Mouse (Mus musculus) cerebellum, adult 9-10 months (tissue): ENCODE measurements around the gene Car11.

Experiments used
- DNase-seq: peaks from one replicate; pipeline ENCODE4 v3.0.0; 2022

Gene Car11

DNA sequence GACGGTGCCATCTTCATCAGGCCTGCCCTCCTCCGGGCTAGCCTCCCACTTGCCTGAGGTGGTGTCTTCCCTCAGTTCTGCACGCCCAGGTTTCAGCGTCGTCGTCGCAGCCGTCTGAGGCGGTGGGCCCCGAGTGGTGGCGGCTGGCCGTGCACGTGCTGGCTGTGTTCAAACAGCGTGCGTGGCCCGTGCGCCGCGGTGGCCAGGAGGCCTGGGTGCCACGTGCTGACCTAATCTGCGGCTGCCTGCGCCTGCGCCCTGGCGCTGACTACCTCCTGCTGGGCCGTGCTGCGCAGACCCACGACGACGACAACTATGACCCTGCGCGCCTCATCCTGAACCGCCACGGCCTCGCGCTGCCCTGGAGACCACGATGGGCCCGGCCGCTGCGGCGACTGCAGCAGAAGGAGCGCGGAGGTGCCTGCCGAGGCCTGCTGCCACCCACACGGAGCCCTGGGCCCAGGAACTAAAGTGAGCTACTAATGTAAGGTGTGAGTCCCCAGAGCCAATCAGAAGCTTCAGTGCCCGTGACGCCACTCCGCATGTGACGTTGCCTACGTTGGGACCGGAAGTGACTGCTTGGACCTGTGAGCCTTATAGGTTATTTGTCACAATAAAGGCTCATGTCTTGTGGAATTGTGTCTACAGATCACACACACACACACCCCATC lies 5.6 kb upstream of the Car11 start, which contains the start of gene Sec1:
TSS of gene Sec1 (minus strand) at position 482 of the 671 bp plus-strand sequence.
- no peak for DNase-seq

DNA sequence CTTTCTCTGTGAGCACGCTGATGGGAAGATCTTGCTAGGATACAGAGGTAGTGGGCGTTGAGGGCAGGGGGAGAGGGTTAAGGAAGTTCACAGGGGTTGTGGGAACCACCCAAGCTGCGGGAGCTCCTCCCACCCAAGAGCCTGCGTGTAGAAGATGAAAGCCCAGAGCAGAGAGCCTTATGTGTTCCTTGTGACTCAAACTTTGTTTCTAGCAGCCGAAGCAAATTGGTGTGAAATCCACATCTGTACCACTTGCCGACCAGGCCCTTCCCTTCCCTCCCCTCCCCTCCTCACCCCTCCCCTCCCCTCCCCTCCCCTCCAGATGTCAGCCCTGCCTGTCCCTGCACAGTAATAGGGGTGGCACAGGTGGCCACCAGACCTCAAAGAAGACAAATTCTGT lies 4.5 kb upstream of the Car11 start:
- no peak for DNase-seq

DNA sequence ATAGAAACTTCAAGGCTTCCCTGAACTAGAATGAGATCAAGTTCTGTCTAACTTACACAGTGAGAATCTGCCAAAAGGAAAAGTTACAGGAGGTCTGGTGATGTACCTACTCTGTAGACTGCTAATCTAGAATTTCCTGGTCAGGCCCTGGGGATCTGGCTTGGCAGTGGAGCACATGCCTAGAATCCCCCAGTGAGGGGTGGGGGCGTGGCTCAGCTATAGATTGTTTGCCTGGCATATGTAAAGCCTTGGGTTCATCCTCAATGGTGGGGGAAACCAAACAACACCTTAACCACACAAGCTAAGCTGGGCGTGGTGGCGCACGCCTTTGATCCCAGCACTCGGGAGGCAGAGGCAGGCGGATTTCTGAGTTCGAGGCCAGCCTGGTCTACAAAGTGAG lies 1.7 kb upstream of the Car11 start:
- peak; percentile 59 for DNase-seq

DNA sequence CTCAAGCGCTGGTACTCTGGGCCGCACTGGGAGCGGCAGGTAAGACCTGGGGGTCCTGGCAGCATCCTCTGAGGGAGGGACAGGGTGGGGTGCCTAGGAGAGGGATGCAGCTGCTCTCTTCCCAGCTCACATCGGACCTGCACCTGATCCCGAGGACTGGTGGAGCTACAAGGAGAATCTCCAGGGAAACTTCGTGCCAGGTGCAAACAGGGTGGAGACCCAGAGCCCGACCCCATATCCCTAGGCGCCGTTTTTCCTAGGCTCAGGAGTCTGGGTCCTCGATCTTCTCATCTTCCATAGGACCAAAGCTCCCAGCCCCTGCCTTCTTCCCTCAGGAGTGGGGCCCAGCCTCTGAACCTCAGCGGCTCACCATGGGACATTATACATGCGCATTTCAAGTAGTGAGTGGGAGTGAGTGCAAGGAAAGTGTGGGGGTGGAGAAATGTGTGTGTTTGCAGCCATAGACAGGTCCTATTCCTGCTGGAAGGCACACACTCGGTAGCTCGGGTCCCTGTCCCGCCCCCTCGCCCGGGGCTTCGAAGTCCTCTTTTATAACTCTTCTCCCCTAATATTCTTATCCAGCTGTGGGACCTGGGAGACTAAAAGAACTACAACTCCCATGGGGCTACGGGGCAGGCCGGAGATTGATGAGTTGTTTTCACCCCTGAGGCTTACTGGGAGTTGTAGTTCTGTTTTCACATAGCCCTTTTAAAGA lies 815 bp downstream of the Car11 start:
- peak; percentile 92 for DNase-seq

DNA sequence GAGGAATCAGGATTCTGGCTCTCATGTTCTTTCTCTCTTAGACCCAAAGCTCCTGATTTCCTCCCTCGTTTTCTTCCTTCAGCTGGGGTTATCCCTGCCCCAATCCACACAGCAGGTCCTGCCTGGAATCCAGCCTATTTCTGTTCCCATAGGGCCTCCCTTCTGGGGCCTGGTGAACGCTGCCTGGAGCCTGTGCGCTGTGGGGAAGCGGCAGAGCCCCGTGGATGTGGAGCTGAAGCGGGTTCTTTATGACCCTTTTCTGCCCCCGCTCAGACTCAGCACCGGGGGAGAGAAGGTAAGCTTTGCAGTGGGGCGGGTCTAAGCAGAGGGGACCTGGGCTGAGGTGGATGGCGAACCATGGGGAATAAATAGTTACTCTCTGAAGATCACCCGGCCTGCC lies 1.4 kb downstream of the Car11 start:
- DNase-seq, result no peak

- peak; percentile 68 for DNase-seq
Measured at GRCm38 (mm10) chr7:45701607-45702006, 2.0 kb downstream of the Car11 start.

GRCm38 (mm10) chr7:45702316-45702715 lies 2.7 kb downstream of the Car11 start:
- peak; percentile 70 for DNase-seq

DNA sequence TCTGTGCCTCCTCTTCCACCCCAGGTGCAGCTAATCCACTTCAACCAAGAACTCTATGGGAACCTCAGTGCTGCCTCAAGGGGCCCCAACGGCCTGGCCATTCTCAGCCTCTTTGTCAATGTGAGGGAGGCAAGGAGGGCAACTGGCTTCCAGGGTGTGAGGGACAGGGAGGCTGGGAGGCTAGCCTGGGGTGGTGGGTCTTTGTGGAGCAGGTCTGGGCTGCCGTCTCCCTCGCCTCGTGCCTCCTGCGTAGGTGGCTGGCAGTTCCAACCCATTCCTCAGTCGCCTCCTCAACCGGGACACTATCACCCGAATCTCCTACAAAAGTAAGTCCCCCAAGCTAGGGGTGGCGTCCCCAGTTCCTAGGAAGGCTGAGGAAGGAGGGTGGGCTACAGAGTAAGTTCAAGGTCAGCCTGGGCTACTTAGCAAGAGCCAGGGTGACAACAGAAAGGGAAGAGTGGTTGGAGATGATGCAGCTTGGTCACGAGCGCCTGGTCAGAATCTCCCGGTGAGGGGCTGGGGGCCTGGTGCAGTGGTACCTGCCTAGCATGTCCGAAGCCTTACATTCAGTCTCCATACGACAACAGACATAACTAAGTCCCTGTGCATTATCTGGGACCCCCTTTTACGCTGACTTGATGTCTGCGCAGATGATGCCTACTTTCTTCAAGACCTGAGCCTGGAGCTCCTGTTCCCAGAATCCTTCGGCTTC lies 3.3 kb downstream of the Car11 start:
- peak; percentile 73 for DNase-seq

GRCm38 (mm10) chr7:45703521-45704033 lies 3.9 kb downstream of the Car11 start:
- DNase-seq, result no peak

DNA sequence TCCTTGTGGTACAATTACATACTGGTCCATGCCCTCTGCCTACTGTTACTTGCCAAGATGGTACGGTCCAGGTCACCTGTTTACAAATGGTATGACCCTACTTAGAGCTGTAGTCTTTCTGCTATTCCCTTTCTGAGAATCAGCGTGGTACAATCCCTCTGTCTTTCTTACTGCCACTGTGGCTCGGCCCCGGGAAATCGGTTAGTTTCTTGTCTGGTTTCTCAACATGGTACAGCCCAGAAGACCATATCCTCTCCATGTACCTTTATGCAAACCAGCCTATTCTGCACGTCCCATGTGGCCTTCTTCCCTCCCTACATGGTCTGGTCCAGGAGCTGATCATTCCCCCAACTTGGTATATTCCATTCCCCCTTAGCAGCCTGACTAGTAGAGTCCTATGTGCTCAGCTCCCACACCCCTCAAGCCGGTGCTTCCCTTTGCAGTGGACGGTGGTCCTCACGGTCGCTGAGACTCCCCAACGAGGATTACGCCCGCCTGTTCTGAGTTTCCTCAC lies 4.5 kb downstream of the Car11 start:
- peak; percentile 96 for DNase-seq

GRCm38 (mm10) chr7:45704730-45705442 lies 5.2 kb downstream of the Car11 start, which contains the start of gene Dbp:
Gene Dbp, plus strand, starts transcription at chr7:45705088.
- DNase-seq, result peak; percentile 100

DNA sequence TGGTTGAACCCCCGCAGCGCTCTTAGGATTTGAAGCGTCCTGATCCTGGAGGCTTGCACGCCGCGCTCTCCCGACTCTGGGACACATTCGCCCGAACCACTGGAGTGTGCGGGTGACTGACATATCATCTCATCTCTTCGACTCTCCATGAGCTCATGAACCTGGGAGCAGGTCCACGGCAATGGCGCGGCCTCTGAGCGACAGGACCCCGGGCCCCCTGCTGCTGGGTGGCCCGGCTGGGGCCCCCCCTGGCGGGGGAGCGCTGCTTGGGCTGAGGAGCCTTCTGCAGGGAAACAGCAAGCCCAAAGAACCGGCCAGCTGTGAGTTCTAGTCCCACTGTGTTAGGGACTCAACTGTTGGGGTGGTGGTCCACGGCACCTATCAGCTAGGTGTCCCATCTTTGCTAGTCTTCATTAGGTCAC lies 5.8 kb downstream of the Car11 start:
- no peak for DNase-seq

DNA sequence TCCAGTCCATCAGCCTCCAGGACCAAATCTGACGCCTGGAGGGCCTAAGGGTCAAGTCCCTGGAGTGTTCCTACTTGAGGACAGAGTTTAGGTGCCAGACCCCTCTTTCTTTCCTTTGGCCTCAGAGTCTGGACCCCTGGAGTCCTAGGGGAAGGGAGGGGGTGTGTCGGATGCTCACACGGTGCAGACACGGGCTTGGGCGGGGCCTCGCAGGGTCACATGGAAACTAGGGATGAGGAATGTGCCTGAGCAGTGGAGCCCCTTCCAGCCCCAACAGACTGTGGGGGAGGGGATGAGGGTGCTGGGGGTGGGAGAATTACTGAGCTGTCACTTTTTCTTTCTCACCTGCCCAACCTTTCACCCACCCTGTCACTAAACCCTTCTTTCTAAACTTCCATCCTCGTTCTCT lies 6.2 kb downstream of the Car11 start:
- DNase-seq, result peak; percentile 92

- peak; percentile 89 for DNase-seq
Measured at GRCm38 (mm10) chr7:45706721-45707241, 7.1 kb downstream of the Car11 start.

DNA sequence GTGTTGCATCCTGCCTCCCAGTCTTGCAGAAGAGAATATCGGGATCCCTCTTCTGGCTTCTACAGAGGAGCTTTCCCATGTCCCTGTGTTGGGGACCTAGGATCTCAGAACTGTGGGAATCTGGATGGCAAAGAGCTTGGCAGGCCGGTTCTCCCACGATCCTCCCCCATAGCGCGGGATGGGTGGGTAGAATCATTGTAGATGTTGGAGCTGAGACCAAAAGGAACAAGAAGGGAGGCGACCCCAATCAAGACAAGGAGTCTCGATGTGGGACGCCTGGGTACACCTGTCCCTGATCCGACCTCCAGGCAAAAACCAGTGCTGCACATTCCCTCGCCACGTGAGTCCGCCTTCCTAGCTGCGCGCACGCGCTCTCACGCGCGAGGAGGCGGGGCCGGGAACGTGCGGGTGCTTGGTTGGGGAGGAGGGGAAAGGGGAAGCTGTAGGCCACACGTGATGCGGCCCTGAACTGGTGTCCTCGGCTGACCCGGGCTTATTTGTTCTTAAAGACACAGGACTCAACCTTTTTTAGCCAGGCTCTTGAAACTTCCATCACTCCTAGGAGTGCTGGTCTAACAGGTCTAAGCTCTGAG lies 7.8 kb downstream of the Car11 start:
- peak; percentile 98 for DNase-seq

GRCm38 (mm10) chr7:45708221-45708761 lies 8.6 kb downstream of the Car11 start:
- peak; percentile 74 for DNase-seq

DNA sequence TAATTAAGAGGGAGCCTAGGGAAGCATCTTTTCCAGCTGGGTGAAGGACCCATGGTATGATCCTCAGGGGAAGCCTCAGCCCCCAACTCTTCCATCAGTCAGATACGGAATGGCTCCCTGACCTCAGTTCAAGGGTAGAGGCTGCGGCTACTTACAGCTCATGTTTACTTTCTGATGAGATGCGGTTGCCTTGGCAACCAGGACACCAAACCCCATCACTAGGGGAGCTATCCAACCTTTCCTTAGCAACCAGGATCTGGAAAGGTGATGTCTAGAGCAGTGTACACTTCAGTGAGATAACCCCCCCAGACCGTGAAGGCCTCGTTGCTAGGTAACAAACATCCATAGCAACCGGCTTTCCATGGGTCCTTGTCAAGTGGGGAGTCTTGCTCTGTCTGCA lies 9.4 kb downstream of the Car11 start:
- DNase-seq, result no peak

- peak; percentile 67 for DNase-seq
Measured at GRCm38 (mm10) chr7:45709677-45710355, 10.2 kb downstream of the Car11 start.

DNA sequence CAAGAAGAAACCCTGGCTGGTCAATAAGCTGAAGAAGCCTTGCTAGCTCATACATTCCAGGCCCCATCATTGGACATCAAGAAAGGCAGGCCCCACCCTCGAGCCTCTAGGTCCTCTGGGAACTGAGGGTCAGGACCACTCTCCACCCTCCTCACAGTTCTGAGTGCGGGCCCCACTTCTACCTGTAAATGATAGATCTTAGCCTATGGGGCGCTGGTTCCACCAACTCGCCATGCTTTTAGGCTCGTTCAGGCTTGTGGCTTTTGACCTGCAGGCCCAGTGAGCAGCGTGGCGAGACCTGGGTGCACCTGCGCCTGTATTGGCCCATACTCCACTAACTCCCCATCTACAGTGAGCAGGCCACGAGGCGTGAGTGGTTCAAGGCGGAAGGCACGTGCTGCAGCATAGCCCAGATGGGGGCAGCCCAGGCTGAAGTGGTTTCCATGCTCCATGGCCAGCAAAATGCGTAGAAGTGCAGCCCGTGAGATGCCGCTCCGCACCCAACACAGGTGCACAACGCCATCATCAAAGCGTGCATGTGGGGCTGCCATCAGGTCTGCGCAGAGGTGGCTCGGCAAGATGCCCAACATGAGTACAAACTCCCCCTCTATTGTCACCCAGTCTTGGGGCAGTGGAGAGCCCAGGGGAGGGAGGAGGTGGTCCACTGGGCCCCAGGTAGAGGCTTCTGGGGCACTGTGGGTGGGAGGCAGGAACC lies 11.0 kb downstream of the Car11 start:
- peak; percentile 63 for DNase-seq

DNA sequence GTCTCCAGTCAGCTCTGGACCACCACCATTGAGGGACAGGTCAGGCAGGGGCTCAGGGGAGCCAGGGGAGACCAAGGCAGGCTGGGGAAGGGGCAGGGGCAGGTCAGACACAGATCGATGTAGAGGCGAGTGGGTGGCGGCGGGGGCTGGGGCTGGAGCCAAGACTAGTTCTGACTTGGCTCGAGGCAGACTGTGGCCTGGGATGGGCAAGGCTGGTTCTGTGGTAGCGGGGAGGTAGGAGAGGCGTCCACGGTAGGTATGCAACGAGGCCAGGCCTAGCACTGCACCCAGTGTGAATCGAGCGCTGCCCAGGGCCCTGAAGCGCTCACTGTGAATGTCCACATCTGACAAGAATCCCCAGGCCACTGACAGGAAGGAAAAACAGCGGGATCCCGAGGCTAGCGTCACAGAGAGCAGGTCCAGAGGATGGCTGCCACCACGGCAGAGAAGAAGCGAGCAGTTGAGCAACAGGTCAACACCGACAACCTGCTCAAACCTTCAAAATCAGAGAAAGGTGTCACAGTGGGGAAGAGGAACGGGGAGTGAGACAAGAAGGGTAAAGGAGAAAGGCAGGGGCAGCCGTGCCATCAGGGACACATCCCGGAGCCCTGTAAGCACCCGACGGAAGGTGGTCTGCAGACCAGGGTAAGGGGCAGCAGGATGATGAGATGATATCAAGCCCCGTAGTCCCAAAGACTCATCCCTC lies 11.8 kb downstream of the Car11 start:
- peak; percentile 59 for DNase-seq
